Mouse (Mus musculus): ENCODE results near the gene Uba6. TPM values are rescaled to one million over a fixed set of nuclear protein-coding genes. Genes with fewer than 3 reads are reported as not detected.

The Uba6 gene
- total RNA-seq, 1 experiment = 36.0 TPM

DNA sequence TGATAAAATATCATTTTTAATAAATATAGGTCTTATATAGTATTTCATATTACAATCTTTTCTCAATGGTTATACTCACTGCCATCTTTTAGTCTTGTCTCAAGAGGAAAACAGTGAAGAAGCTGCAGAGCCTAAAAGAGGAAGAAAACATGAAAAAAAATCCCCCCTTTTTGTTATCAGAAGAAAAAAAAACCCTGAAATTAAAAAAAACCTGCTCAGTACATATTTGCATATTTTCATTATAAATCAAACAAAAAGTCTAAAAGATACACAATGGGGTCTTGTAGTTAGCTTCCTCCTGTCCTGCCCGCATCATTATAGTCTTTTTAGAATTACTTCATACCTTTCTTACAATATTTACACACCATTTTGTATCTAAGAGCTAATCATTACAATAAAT lies 43.9 kb downstream of the Uba6 start:
- Histone ChIP-seq H3K36me3 (ENCODE audit: control insufficient read depth, insufficient read depth, low read length, poor library complexity, severe bottlenecking) (no peaks in the 10 kb centered on the region; the same call in 1 of the 2 replicates), H3K27ac (ENCODE audit: insufficient read depth, low read depth, low read length, poor library complexity, severe bottlenecking) (no peak overlapping the region), H3K9ac (ENCODE audit: insufficient read depth, low read depth, low read length, poor library complexity, severe bottlenecking) (no peak overlapping the region), H3K9me3 (ENCODE audit: control insufficient read depth, insufficient read depth, low read depth, low read length) (no peaks in the 10 kb centered on the region), H3K4me3 (ENCODE audit: insufficient read depth in 1 of 2, low read depth in 1 of 2, low read length in 2 of 2, poor library complexity in 1 of 2, severe bottlenecking in 1 of 2) (no peak overlapping the region), H3K4me1 (ENCODE audit: control insufficient read depth in 2 of 2, insufficient read depth in 2 of 2, low read length in 2 of 2, poor library complexity in 1 of 2) (no peaks in the 10 kb centered on the region)
- TF ChIP-seq ZNF384 (IDR thresholded peaks at IDR 0.05; ENCODE audit: low read depth, low read length) = no peak
- no peak for TF ChIP-seq ZC3H11A (IDR thresholded peaks at IDR 0.05; ENCODE audit: borderline replicate concordance, low read depth, low read length)
- TF ChIP-seq MAFK (IDR thresholded peaks at IDR 0.05; ENCODE audit: insufficient read depth, low read depth, low read length) = no peak
- TF ChIP-seq CHD2 (IDR thresholded peaks at IDR 0.05; ENCODE audit: low read depth, low read length) = no peak
- TF ChIP-seq HCFC1 (IDR thresholded peaks at IDR 0.05; ENCODE audit: borderline replicate concordance, insufficient read depth, low read length) = no peak
- in situ Hi-C loops (cut with MboI; ENCODE audit: low sequenced_read_pairs in 2 of 2, unreplicated experiment in 2 of 2) = no loop called here
- DNase-seq (ENCODE audit: low read depth, low spot score) = no peak

DNA sequence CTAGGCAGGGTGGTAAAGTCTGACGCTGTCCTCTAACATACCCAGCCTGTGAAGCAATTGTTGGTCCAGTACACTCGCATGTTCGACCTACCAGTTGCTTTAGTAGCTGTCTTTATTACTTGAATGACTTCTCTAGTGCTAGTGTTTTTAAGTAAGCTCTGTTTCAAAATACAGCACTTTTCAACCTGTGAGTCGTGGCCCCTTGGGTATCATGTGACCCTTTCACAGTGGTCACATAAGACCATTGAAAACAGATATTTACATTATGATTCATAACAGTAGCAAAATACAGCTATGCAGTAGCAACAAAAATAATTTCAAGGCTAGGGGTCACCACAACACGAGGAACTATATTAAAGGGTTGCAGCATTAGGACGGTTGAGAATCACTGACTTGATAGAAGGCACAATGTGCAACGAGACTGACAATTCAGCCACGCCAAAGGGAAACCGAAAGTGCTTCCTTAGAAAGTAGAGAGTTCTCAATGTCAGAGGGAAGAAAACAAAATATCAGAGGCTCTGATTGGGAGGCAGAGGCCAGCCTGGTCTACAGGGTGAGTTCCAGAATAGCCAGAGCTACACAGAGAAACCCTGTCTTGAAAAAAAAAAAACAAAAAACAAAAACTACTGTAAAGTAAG lies 54.0 kb downstream of the Uba6 start:
- TF ChIP-seq CHD2 (IDR thresholded peaks at IDR 0.05; ENCODE audit: low read depth, low read length) (no peak), HCFC1 (IDR thresholded peaks at IDR 0.05; ENCODE audit: borderline replicate concordance, insufficient read depth, low read length) (no peak), ZC3H11A (IDR thresholded peaks at IDR 0.05; ENCODE audit: borderline replicate concordance, low read depth, low read length) (no peak), MAFK (IDR thresholded peaks at IDR 0.05; ENCODE audit: insufficient read depth, low read depth, low read length) (no peak), ZNF384 (IDR thresholded peaks at IDR 0.05; ENCODE audit: low read depth, low read length) (no peak)
- Histone ChIP-seq H3K9ac (ENCODE audit: insufficient read depth, low read depth, low read length, poor library complexity, severe bottlenecking) (no peak overlapping the region), H3K36me3 (ENCODE audit: control insufficient read depth, insufficient read depth, low read length, poor library complexity, severe bottlenecking) (no peaks in the 10 kb centered on the region; the same call in 1 of the 2 replicates), H3K27ac (ENCODE audit: insufficient read depth, low read depth, low read length, poor library complexity, severe bottlenecking) (no peak overlapping the region), H3K9me3 (ENCODE audit: control insufficient read depth, insufficient read depth, low read depth, low read length) (no peaks in the 10 kb centered on the region), H3K4me1 (ENCODE audit: control insufficient read depth in 2 of 2, insufficient read depth in 2 of 2, low read length in 2 of 2, poor library complexity in 1 of 2) (no peaks in the 10 kb centered on the region), H3K4me3 (ENCODE audit: insufficient read depth in 1 of 2, low read depth in 1 of 2, low read length in 2 of 2, poor library complexity in 1 of 2, severe bottlenecking in 1 of 2) (no peak overlapping the region)
- no peak for DNase-seq (ENCODE audit: low read depth, low spot score)
- in situ Hi-C loops (cut with MboI; ENCODE audit: low sequenced_read_pairs in 2 of 2, unreplicated experiment in 2 of 2) = no loop called here

GRCm38 (mm10) chr5:86113997-86114396 lies 58.6 kb downstream of the Uba6 start:
- no peak overlapping the region for H3K9ac ChIP-seq (ENCODE audit: insufficient read depth, low read depth, low read length, poor library complexity, severe bottlenecking)
- DNase-seq (ENCODE audit: low read depth, low spot score) = no peak
- H3K36me3 ChIP-seq (ENCODE audit: control insufficient read depth, insufficient read depth, low read length, poor library complexity, severe bottlenecking) = no peaks in the 10 kb centered on the region
- H3K4me3 ChIP-seq (ENCODE audit: insufficient read depth in 1 of 2, low read depth in 1 of 2, low read length in 2 of 2, poor library complexity in 1 of 2, severe bottlenecking in 1 of 2) = no peak overlapping the region
- in situ Hi-C loops (cut with MboI; ENCODE audit: low sequenced_read_pairs in 2 of 2, unreplicated experiment in 2 of 2) = no loop called here
- TF ChIP-seq ZC3H11A (IDR thresholded peaks at IDR 0.05; ENCODE audit: borderline replicate concordance, low read depth, low read length) (no peak), ZNF384 (IDR thresholded peaks at IDR 0.05; ENCODE audit: low read depth, low read length) (no peak), CHD2 (IDR thresholded peaks at IDR 0.05; ENCODE audit: low read depth, low read length) (no peak), HCFC1 (IDR thresholded peaks at IDR 0.05; ENCODE audit: borderline replicate concordance, insufficient read depth, low read length) (no peak), MAFK (IDR thresholded peaks at IDR 0.05; ENCODE audit: insufficient read depth, low read depth, low read length) (no peak)
- H3K27ac ChIP-seq (ENCODE audit: insufficient read depth, low read depth, low read length, poor library complexity, severe bottlenecking) = no peak overlapping the region
- no peaks in the 10 kb centered on the region for H3K4me1 ChIP-seq (ENCODE audit: control insufficient read depth in 2 of 2, insufficient read depth in 2 of 2, low read length in 2 of 2, poor library complexity in 1 of 2)
- no peaks in the 10 kb centered on the region for H3K9me3 ChIP-seq (ENCODE audit: control insufficient read depth, insufficient read depth, low read depth, low read length)

GRCm38 (mm10) chr5:86113037-86113436 lies 59.6 kb downstream of the Uba6 start:
- H3K9ac ChIP-seq (ENCODE audit: insufficient read depth, low read depth, low read length, poor library complexity, severe bottlenecking) = no peak overlapping the region
- H3K9me3 ChIP-seq (ENCODE audit: control insufficient read depth, insufficient read depth, low read depth, low read length) = no peaks in the 10 kb centered on the region
- in situ Hi-C loops (cut with MboI; ENCODE audit: low sequenced_read_pairs in 2 of 2, unreplicated experiment in 2 of 2) = no loop called here
- H3K36me3 ChIP-seq (ENCODE audit: control insufficient read depth, insufficient read depth, low read length, poor library complexity, severe bottlenecking) = no peaks in the 10 kb centered on the region
- H3K27ac ChIP-seq (ENCODE audit: insufficient read depth, low read depth, low read length, poor library complexity, severe bottlenecking) = no peak overlapping the region
- no peak overlapping the region for H3K4me3 ChIP-seq (ENCODE audit: insufficient read depth in 1 of 2, low read depth in 1 of 2, low read length in 2 of 2, poor library complexity in 1 of 2, severe bottlenecking in 1 of 2)
- TF ChIP-seq MAFK (IDR thresholded peaks at IDR 0.05; ENCODE audit: insufficient read depth, low read depth, low read length) = no peak
- no peak for TF ChIP-seq ZNF384 (IDR thresholded peaks at IDR 0.05; ENCODE audit: low read depth, low read length)
- no peak for TF ChIP-seq ZC3H11A (IDR thresholded peaks at IDR 0.05; ENCODE audit: borderline replicate concordance, low read depth, low read length)
- TF ChIP-seq CHD2 (IDR thresholded peaks at IDR 0.05; ENCODE audit: low read depth, low read length) = no peak
- no peak for TF ChIP-seq HCFC1 (IDR thresholded peaks at IDR 0.05; ENCODE audit: borderline replicate concordance, insufficient read depth, low read length)
- H3K4me1 ChIP-seq (ENCODE audit: control insufficient read depth in 2 of 2, insufficient read depth in 2 of 2, low read length in 2 of 2, poor library complexity in 1 of 2) = no peaks in the 10 kb centered on the region
- no peak for DNase-seq (ENCODE audit: low read depth, low spot score)
